Mouse (Mus musculus) lung, adult 2 months (tissue): ENCODE measurements around the gene Hmox1.

Source experiments
- CTCF ChIP-seq: fragments of 200-500 bp; IDR thresholded peaks from 2 replicates; pipeline ENCODE4 v1.5.1; 2011; ENCODE audit warnings: mild to moderate bottlenecking, low read length, control low read depth; ENCODE audit not compliant: insufficient read depth
- POLR2A ChIP-seq: fragments of 200-500 bp; IDR thresholded peaks from 2 replicates; pipeline ENCODE4 v1.6.1; 2011; ENCODE audit warnings: low read depth, mild to moderate bottlenecking, control low read depth, low read length, borderline replicate concordance; ENCODE audit errors: extremely low read depth

DNA sequence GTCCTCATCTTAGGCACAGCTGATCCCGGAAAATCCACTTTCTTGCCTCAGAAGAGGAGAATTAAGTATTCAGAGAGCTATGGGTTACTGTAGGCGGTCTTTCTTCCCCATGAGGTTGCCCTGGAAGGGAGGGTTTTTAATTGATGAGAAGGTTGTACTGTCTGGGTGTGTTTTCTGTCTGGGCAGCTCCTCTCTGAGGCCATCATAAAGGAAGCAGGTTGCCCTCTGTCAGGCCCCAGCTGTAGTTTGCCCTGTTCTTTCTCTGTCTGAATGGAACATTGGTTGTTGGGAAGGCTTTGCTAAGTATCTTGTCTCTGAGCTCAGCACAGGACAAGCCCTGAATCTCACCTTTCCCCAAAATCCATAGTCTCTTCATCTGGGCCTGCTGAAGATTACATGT lies 40.0 kb downstream of the Hmox1 start:
- TF ChIP-seq CTCF: no peak
- no peak for TF ChIP-seq POLR2A
